Mouse (Mus musculus) retina, postnatal 1 day (tissue): Measurements from ENCODE around the gene Cdip1.

ENCODE experiments used
- DNase-seq: peaks from one replicate; pipeline ENCODE4 v3.0.0-alpha.2; 2012

Cdip1 gene

GRCm38 (mm10) chr16:4768719-4769118 lies 21.4 kb downstream of the Cdip1 start:
- DNase-seq, result no peak

GRCm38 (mm10) chr16:4767012-4767790 lies 22.9 kb downstream of the Cdip1 start:
- no peak for DNase-seq

GRCm38 (mm10) chr16:4765852-4766251 lies 24.2 kb downstream of the Cdip1 start:
- DNase-seq, result no peak

- DNase-seq, result peak; percentile 57
These were observed 26.8 kb downstream of the Cdip1 start for GRCm38 (mm10) chr16:4763276-4763675.

- DNase-seq, result no peak
These were observed 27.7 kb downstream of the Cdip1 start for GRCm38 (mm10) chr16:4762437-4762836.

GRCm38 (mm10) chr16:4756660-4757335 lies 33.3 kb downstream of the Cdip1 start:
- peak; percentile 49 for DNase-seq

GRCm38 (mm10) chr16:4754045-4754444 lies 36.0 kb downstream of the Cdip1 start:
- DNase-seq, result no peak

GRCm38 (mm10) chr16:4752155-4752554 lies 37.9 kb downstream of the Cdip1 start:
- DNase-seq, result no peak

- DNase-seq, result no peak
These were observed 47.9 kb downstream of the Cdip1 start for GRCm38 (mm10) chr16:4742186-4742585.

- DNase-seq, result no peak
These were observed 50.1 kb downstream of the Cdip1 start for GRCm38 (mm10) chr16:4739994-4740393.

GRCm38 (mm10) chr16:4736262-4736661 lies 53.8 kb downstream of the Cdip1 start:
- DNase-seq, result no peak

- no peak for DNase-seq
These were observed 59.2 kb downstream of the Cdip1 start for GRCm38 (mm10) chr16:4730776-4731358.

GRCm38 (mm10) chr16:4727963-4728362 lies 62.1 kb downstream of the Cdip1 start:
- DNase-seq, result no peak

GRCm38 (mm10) chr16:4727526-4727925 lies 62.6 kb downstream of the Cdip1 start:
- DNase-seq, result no peak

- no peak for DNase-seq
These were observed 63.5 kb downstream of the Cdip1 start for GRCm38 (mm10) chr16:4726528-4727128.

- DNase-seq, result peak; percentile 94
These were observed 64.1 kb downstream of the Cdip1 start, which contains the start of gene Hmox2 for GRCm38 (mm10) chr16:4725780-4726527. Gene Hmox2 (plus strand): TSS chr16:4726361.

- no peak for DNase-seq
These were observed 64.8 kb downstream of the Cdip1 start for GRCm38 (mm10) chr16:4725266-4725665.

GRCm38 (mm10) chr16:4722915-4723209 lies 67.2 kb downstream of the Cdip1 start:
- DNase-seq, result no peak

- DNase-seq, result no peak
These were observed 67.8 kb downstream of the Cdip1 start for GRCm38 (mm10) chr16:4722128-4722914.

- DNase-seq, result peak; percentile 92
These were observed 71.2 kb downstream of the Cdip1 start, which contains the start of gene Nmral1 for GRCm38 (mm10) chr16:4718753-4719518. Gene Nmral1 (minus strand): TSS chr16:4719356.

- DNase-seq, result no peak
These were observed 72.2 kb downstream of the Cdip1 start for GRCm38 (mm10) chr16:4717866-4718265.
